Mouse (Mus musculus) MEL (cell line): ENCODE data around the gene Mpig6b. TPM values are rescaled to one million over a fixed set of nuclear protein-coding genes. Genes with fewer than 3 reads are reported as not detected.

Source experiments
- DNase-seq: peaks from one replicate; pipeline ENCODE4 v3.0.0; 2011; ENCODE audit warnings: low read depth, low spot score
- H3K27ac ChIP-seq: 2 replicates; pipeline ENCODE4 v1.5.1; 2012; ENCODE audit warnings: low read depth, mild to moderate bottlenecking, control low read depth, low read length, moderate library complexity; ENCODE audit not compliant: control insufficient read depth
- H3K27me3 ChIP-seq, 2 experiments: fragments of 150-350 bp in 1 of 2; sonication (generic) in 1 of 2; 2 replicates each; pipeline ENCODE4 v1.6.1; 2012; ENCODE audit warnings: low read length in 2 of 2, mild to moderate bottlenecking in 2 of 2, improper control_type of control experiment in 1 of 2, moderate library complexity in 1 of 2; ENCODE audit not compliant: insufficient read depth in 2 of 2, control insufficient read depth in 1 of 2
- H3K36me3 ChIP-seq, 2 experiments: 2 replicates each; pipeline ENCODE4 v1.6.1; 2012 to 2014; ENCODE audit warnings: low read length in 2 of 2, improper control_type of control experiment in 1 of 2, inconsistent platforms in 1 of 2, mild to moderate bottlenecking in 1 of 2; ENCODE audit not compliant: insufficient read depth in 2 of 2, control insufficient read depth in 1 of 2
- H3K4me1 ChIP-seq, 2 experiments: fragments of 150-350 bp in 1 of 2; sonication (generic) in 1 of 2; 2 replicates each; pipeline ENCODE4 v1.6.1; 2012; ENCODE audit warnings: low read length in 2 of 2, improper control_type of control experiment in 1 of 2, mild to moderate bottlenecking in 1 of 2; ENCODE audit not compliant: insufficient read depth in 2 of 2, control insufficient read depth in 1 of 2
- H3K4me3 ChIP-seq, 2 experiments: fragments of 150-350 bp in 1 of 2; sonication (generic) in 1 of 2; 2 replicates each; pipeline ENCODE4 v1.5.1; 2012; ENCODE audit warnings: low read depth in 2 of 2, low read length in 2 of 2, mild to moderate bottlenecking in 2 of 2, moderate library complexity in 2 of 2, control low read depth in 1 of 2, improper control_type of control experiment in 1 of 2; ENCODE audit not compliant: control insufficient read depth in 1 of 2, insufficient read depth in 1 of 2
- H3K79me2 ChIP-seq: 2 replicates; pipeline ENCODE4 v1.6.1; 2012; ENCODE audit warnings: mild to moderate bottlenecking, low read length, moderate library complexity; ENCODE audit not compliant: control insufficient read depth, poor library complexity, insufficient read depth
- H3K9ac ChIP-seq: 2 replicates; pipeline ENCODE4 v1.6.1; 2012; ENCODE audit warnings: low read depth, mild to moderate bottlenecking, control low read depth, low read length, moderate library complexity; ENCODE audit not compliant: control insufficient read depth, poor library complexity, severe bottlenecking
- H3K9me3 ChIP-seq: fragments of 150-350 bp; sonication (generic); replicated peaks from 2 replicates; pipeline ENCODE4 v1.6.1; 2012; ENCODE audit warnings: mild to moderate bottlenecking, low read length, improper control_type of control experiment, moderate library complexity; ENCODE audit not compliant: insufficient read depth
- BHLHE40 ChIP-seq: IDR thresholded peaks from 2 replicates; pipeline ENCODE4 v1.6.1; 2012; ENCODE audit warnings: low read depth, mild to moderate bottlenecking, inconsistent platforms, low read length, improper control_type of control experiment, borderline replicate concordance
- EP300 ChIP-seq, 2 experiments: IDR thresholded peaks; 2 replicates each; pipeline ENCODE4 v1.6.1; 2011; ENCODE audit warnings: improper control_type of control experiment in 2 of 2, low read length in 2 of 2, low read depth in 1 of 2, mild to moderate bottlenecking in 1 of 2
- ETS1 ChIP-seq: IDR thresholded peaks from 2 replicates; pipeline ENCODE4 v1.6.1; 2012; ENCODE audit warnings: low read depth, mild to moderate bottlenecking, inconsistent platforms, low read length, improper control_type of control experiment, moderate library complexity
- GATA1 ChIP-seq: IDR thresholded peaks from 2 replicates; pipeline ENCODE4 v1.6.1; 2011; ENCODE audit warnings: low read depth, low read length, improper control_type of control experiment
- KAT2A ChIP-seq: conservative IDR thresholded peaks from 2 replicates; pipeline ENCODE4 v1.6.1; 2012; ENCODE audit warnings: low read depth, low read length, improper control_type of control experiment, inconsistent platforms
- MEF2A ChIP-seq: IDR thresholded peaks from 2 replicates; pipeline ENCODE4 v1.6.1; 2014; ENCODE audit warnings: low read depth, mild to moderate bottlenecking, inconsistent platforms, low read length, improper control_type of control experiment; ENCODE audit not compliant: poor library complexity, insufficient replicate concordance, severe bottlenecking; ENCODE audit errors: extremely low read depth
- MXI1 ChIP-seq: IDR thresholded peaks from 2 replicates; pipeline ENCODE4 v1.6.1; 2011; ENCODE audit warnings: mild to moderate bottlenecking, low read depth, low read length, improper control_type of control experiment
- MYC ChIP-seq: IDR thresholded peaks from 2 replicates; pipeline ENCODE4 v1.6.1; 2011; ENCODE audit warnings: low read depth, mild to moderate bottlenecking, low read length, improper control_type of control experiment, moderate library complexity
- NRF1 ChIP-seq: IDR thresholded peaks from 2 replicates; pipeline ENCODE4 v1.6.1; 2014; ENCODE audit warnings: low read depth, mild to moderate bottlenecking, inconsistent platforms, low read length, improper control_type of control experiment, moderate library complexity; ENCODE audit not compliant: poor library complexity, insufficient read depth, severe bottlenecking
- POLR2AphosphoS2 ChIP-seq: IDR thresholded peaks from 2 replicates; pipeline ENCODE4 v1.6.1; 2011; ENCODE audit warnings: low read length, improper control_type of control experiment
- RCOR1 ChIP-seq: IDR thresholded peaks from 2 replicates; pipeline ENCODE4 v1.6.1; 2012; ENCODE audit warnings: low read depth, mild to moderate bottlenecking, inconsistent platforms, low read length, improper control_type of control experiment
- USF1 ChIP-seq: IDR thresholded peaks from 2 replicates; pipeline ENCODE4 v1.6.1; 2014; ENCODE audit warnings: low read depth, mild to moderate bottlenecking, inconsistent platforms, low read length, improper control_type of control experiment, moderate library complexity
- USF2 ChIP-seq, 2 experiments: IDR thresholded peaks; 2 replicates each; pipeline ENCODE4 v1.6.1; 2011 to 2012; ENCODE audit warnings: improper control_type of control experiment in 2 of 2, low read length in 2 of 2, borderline replicate concordance in 1 of 2, inconsistent platforms in 1 of 2, low read depth in 1 of 2, mild to moderate bottlenecking in 1 of 2; ENCODE audit not compliant: insufficient read depth in 1 of 2
- ZC3H11A ChIP-seq: IDR thresholded peaks from 2 replicates; pipeline ENCODE4 v1.6.1; 2012; ENCODE audit warnings: low read depth, mild to moderate bottlenecking, inconsistent platforms, low read length, improper control_type of control experiment
- ZKSCAN1 ChIP-seq: IDR thresholded peaks from 2 replicates; pipeline ENCODE4 v1.6.1; 2012; ENCODE audit warnings: low read depth, mild to moderate bottlenecking, inconsistent platforms, low read length, improper control_type of control experiment, moderate library complexity
- ZMIZ1 ChIP-seq: IDR thresholded peaks from 2 replicates; pipeline ENCODE4 v1.6.1; 2012; ENCODE audit warnings: low read depth, mild to moderate bottlenecking, inconsistent platforms, low read length, improper control_type of control experiment, moderate library complexity
- ZNF384 ChIP-seq: IDR thresholded peaks from 2 replicates; pipeline ENCODE4 v1.6.1; 2012; ENCODE audit warnings: low read depth, mild to moderate bottlenecking, inconsistent platforms, low read length, improper control_type of control experiment
- polyA plus RNA-seq, 2 experiments: library from polyadenylated mRNA; stranded (reverse) in 1 of 2; unstranded in 1 of 2; fragments of >175 nt in 1 of 2; fragments of >200 nt in 1 of 2; gene quantifications; 2 replicates each; pipeline versions ENCODE4 v1.2.1 to v1.2.4; 2012; ENCODE audit warnings: low replicate concordance in 2 of 2, low read depth in 1 of 2; ENCODE audit not compliant: insufficient read length in 2 of 2, insufficient read depth in 1 of 2, missing spikeins in 1 of 2
- total RNA-seq: library from RNA; depleted of rRNA; stranded (reverse); fragments of 300-350 nt; gene quantifications from 2 replicates; pipeline ENCODE4 v1.2.3, GENCODE M21; 2012; rRNA removed

Gene Mpig6b
- not detected in 2 replicates for total RNA-seq
- not detected for polyA plus RNA-seq

DNA sequence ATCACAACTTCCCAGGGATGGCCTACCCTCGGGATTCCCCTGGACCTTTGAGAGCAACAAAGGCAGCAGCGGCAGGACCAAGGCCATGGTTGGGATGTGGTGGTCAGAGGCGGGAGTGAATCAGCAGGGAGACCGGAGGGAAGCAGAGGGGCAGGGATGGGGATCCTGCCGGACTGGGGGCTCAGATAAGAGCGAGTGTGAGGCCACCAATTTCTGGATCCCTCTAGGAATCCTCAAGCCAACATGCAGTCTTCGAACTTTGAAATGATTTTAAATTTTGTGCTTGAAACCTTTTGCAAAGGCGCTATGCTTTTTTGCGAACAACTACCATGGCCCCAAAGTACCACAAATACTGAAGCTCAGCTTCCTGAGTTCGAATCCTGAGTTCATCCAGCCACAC lies at the start of gene Mpig6b:
TSS of gene Mpig6b (minus strand) at position 101 of the 400 bp plus-strand sequence.
- Histone ChIP-seq H3K27ac (no peak within 1 kb of the TSS), H3K4me3 (no peak within 1 kb of the TSS), H3K4me1 (peaks cover 0 to 15% of the 10 kb centered on the region in 2 experiments; a peak in 3 of 4 replicates), H3K79me2 (no peaks in the 10 kb centered on the region), H3K9me3 (no peaks in the 10 kb centered on the region), H3K36me3 (no peaks in the 10 kb centered on the region; a peak in 1 of 4 replicates), H3K9ac (no peak within 1 kb of the TSS), H3K27me3 (no peaks in the 10 kb centered on the region)
- DNase-seq, result no peak
- TF ChIP-seq ZKSCAN1 (no peak), ZNF384 (no peak), EP300 (IDR thresholded peaks at IDR 0.05; ENCODE audit: low read depth in 1 of 2, low read length in 2 of 2) (no peak), ETS1 (no peak), ZC3H11A (no peak), RCOR1 (no peak), USF2 (IDR thresholded peaks at IDR 0.05; ENCODE audit: borderline replicate concordance in 1 of 2, insufficient read depth in 1 of 2, low read depth in 1 of 2, low read length in 2 of 2) (no peak), GATA1 (no peak), MXI1 (no peak), NRF1 (no peak), BHLHE40 (no peak), KAT2A (no peak), USF1 (no peak), MEF2A (no peak), MYC (no peak), ZMIZ1 (no peak), POLR2AphosphoS2 (no peak)
- TF ChIP-seq, all 39 proteins: peak for 0
